In the genomic region with DNA sequence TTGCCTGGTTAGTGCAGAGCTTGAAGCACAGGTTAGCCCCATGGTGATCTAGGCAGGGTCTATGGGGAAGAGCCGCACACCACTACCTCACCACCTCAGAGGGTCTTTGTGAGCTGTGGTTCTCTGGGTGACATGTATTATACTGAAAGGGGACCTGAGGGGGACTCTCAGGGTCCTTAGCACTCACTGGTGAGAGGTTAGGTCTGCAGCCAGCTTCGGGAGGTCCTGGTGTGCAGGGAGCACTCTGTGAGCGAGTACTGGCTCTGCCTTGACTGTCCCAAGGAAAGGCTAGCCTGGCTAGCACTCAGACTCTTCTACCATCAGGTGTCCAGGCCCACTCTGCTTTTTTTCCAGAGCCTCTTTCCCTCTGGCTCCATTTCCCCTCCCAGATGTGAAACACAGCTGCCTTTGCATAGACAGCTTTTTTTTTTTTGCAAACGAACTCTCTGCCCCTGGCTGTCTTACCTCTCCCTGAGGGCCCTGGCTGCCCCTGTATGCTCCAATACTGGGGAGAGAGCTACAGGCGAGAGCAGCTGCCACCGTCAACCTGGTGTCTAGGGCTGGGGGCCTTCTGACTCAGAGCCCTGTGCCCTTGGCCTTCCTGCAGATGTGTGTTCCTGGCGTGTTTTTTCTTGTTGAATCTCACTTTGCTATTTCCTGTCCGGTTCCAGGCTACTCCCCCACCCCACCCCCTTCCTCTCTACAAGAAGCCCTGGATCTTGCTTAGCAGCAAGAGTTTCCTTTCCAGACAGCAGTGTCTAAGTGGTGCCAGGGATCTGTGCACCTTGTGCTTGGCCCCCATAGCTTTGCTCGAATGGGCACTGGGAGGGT, we compare ENCODE assay signal across 8 mouse cellular contexts. TPM values are rescaled to one million over a fixed set of nuclear protein-coding genes. Genes with fewer than 3 reads are reported as not detected.
A peak's percentile ranks its signal among the peaks of the same experiment; 100 is the strongest.
DNase-seq lines count a peak whose midpoint lies in the region; ATAC-seq and TF ChIP-seq lines count a peak whose summit lies in the region.

No protein-coding gene starts in this region.

- no peak overlapping the region for H3K9ac ChIP-seq in lung, postnatal 0 days (replicated peaks; ENCODE audit: low read depth)
- no peak overlapping the region for H3K9ac ChIP-seq in forebrain, embryonic 15.5 days (replicated peaks)
- H3K9ac ChIP-seq in hindbrain, embryonic 15.5 days, result no peak overlapping the region
- H3K9ac ChIP-seq in liver, embryonic 11.5 days (ENCODE audit: low read depth, low read length), result no peak overlapping the region; the same call in 1 of the 2 replicates

- H3K27me3 ChIP-seq in lung, postnatal 0 days (replicated peaks; ENCODE audit: insufficient read depth, low read length), result no peaks in the 10 kb centered on the region
- H3K27me3 ChIP-seq in forebrain, embryonic 15.5 days, result no peaks in the 10 kb centered on the region
- H3K27me3 ChIP-seq in hindbrain, embryonic 15.5 days, result no peaks in the 10 kb centered on the region
- H3K27me3 ChIP-seq in liver, embryonic 11.5 days (replicated peaks; ENCODE audit: control insufficient read depth, insufficient read depth, low read length), result no peaks in the 10 kb centered on the region

- H3K27ac ChIP-seq in lung, postnatal 0 days (ENCODE audit: low read length), result peak overlapping the region; percentile 32; the same call in 1 of the 2 replicates
- peak overlapping the region; percentile 27; the same call in 1 of the 2 replicates for H3K27ac ChIP-seq in forebrain, embryonic 15.5 days (replicated peaks)
- peak overlapping the region; percentile 51 for H3K27ac ChIP-seq in hindbrain, embryonic 15.5 days (replicated peaks)
- H3K27ac ChIP-seq in liver, embryonic 11.5 days (ENCODE audit: low read depth, low read length), result peak overlapping the region; percentile 56

- peak; percentile 24; the same call in 1 of the 2 replicates for ATAC-seq in lung, postnatal 0 days
- ATAC-seq in forebrain, embryonic 15.5 days (replicated peaks), result no peak
- ATAC-seq in hindbrain, embryonic 15.5 days (ENCODE audit: low FRiP score, low read depth), result no peak
- ATAC-seq in liver, embryonic 11.5 days (replicated peaks; ENCODE audit: low FRiP score), result no peak

- H3K4me3 ChIP-seq in lung, postnatal 0 days (ENCODE audit: low read depth, low read length), result no peak overlapping the region
- no peak overlapping the region for H3K4me3 ChIP-seq in lung, adult 2 months (replicated peaks; ENCODE audit: extremely low read depth, low read depth, low read length)
- no peak overlapping the region for H3K4me3 ChIP-seq in forebrain, embryonic 15.5 days
- no peak overlapping the region for H3K4me3 ChIP-seq in hindbrain, embryonic 15.5 days
- no peak overlapping the region for H3K4me3 ChIP-seq in liver, embryonic 11.5 days (ENCODE audit: low read depth, low read length)

- H3K9me3 ChIP-seq in lung, postnatal 0 days (ENCODE audit: low read length), result no peaks in the 10 kb centered on the region
- no peaks in the 10 kb centered on the region for H3K9me3 ChIP-seq in forebrain, embryonic 15.5 days
- no peaks in the 10 kb centered on the region for H3K9me3 ChIP-seq in hindbrain, embryonic 15.5 days
- no peaks in the 10 kb centered on the region for H3K9me3 ChIP-seq in liver, embryonic 11.5 days (ENCODE audit: control insufficient read depth, low read length)

- no peak for TF ChIP-seq CTCF in lung, postnatal 0 days (IDR thresholded peaks at IDR 0.05)
- no peak for TF ChIP-seq CTCF in lung, adult 2 months (IDR thresholded peaks at IDR 0.05; ENCODE audit: insufficient read depth, low read length)

- 0 out of 2 replicates have a peak, but pooled peaks have one; percentile 14 for TF ChIP-seq EP300 in lung, postnatal 0 days (IDR thresholded peaks at IDR 0.05)

- H3K36me3 ChIP-seq in lung, postnatal 0 days (ENCODE audit: insufficient read depth, low read length), result peaks cover 8% of the 10 kb centered on the region; the same call in 1 of the 2 replicates
- no peaks in the 10 kb centered on the region for H3K36me3 ChIP-seq in forebrain, embryonic 15.5 days
- H3K36me3 ChIP-seq in hindbrain, embryonic 15.5 days, result no peaks in the 10 kb centered on the region
- H3K36me3 ChIP-seq in liver, embryonic 11.5 days (ENCODE audit: control insufficient read depth, insufficient read depth, low read length), result peaks cover 7% of the 10 kb centered on the region; the same call in 1 of the 2 replicates

- DNase-seq in lung, postnatal 0 days (ENCODE audit: low spot score), result no peak
- DNase-seq in lung, adult 2 months, result no peak
- no peak for DNase-seq in liver, embryonic 11.5 days (ENCODE audit: low spot score)
- DNase-seq in thymus, postnatal 36 days, result no peak
- no peak for DNase-seq in left cerebral cortex, adult 11 months (ENCODE audit: low spot score)
- no peak for DNase-seq in ovary, postnatal 10 days (ENCODE audit: low spot score)

- TF ChIP-seq POLR2A in lung, adult 2 months (IDR thresholded peaks at IDR 0.05; ENCODE audit: borderline replicate concordance, extremely low read depth, low read depth, low read length), result no peak

- 30% methylated on average over 9 of the region's 9 CpGs for WGBS in lung, postnatal 0 days
- WGBS in lung, adult 2 months, result 38% methylated on average over 9 of the region's 9 CpGs
- 72% methylated on average over 9 of the region's 9 CpGs for WGBS in forebrain, embryonic 15.5 days
- WGBS in hindbrain, embryonic 15.5 days, result 67% methylated on average over 9 of the region's 9 CpGs
- WGBS in liver, embryonic 11.5 days, result 53% methylated on average over 9 of the region's 9 CpGs

- H3K4me2 ChIP-seq in lung, postnatal 0 days (replicated peaks; ENCODE audit: low read depth, low read length), result no peak overlapping the region
- H3K4me2 ChIP-seq in forebrain, embryonic 15.5 days (replicated peaks), result no peak overlapping the region
- H3K4me2 ChIP-seq in hindbrain, embryonic 15.5 days, result no peak overlapping the region
- no peak overlapping the region for H3K4me2 ChIP-seq in liver, embryonic 11.5 days

- peaks cover 33% of the 10 kb centered on the region; the same call in 1 of the 2 replicates for H3K4me1 ChIP-seq in lung, postnatal 0 days (ENCODE audit: insufficient read depth, low read depth, low read length)
- peaks cover 13% of the 10 kb centered on the region for H3K4me1 ChIP-seq in lung, adult 2 months (ENCODE audit: control insufficient read depth, insufficient read depth, low read length)
- peaks cover 14% of the 10 kb centered on the region for H3K4me1 ChIP-seq in forebrain, embryonic 15.5 days
- H3K4me1 ChIP-seq in hindbrain, embryonic 15.5 days (replicated peaks), result peaks cover 15% of the 10 kb centered on the region; the same call in 1 of the 2 replicates
- H3K4me1 ChIP-seq in liver, embryonic 11.5 days (replicated peaks; ENCODE audit: control insufficient read depth, insufficient read depth, low read length), result peaks cover 28% of the 10 kb centered on the region

RNA-seq across cellular contexts. Expression of gene Hspg2, which starts 29.5 kb away (rescaled TPM):
- 20.2 and 25.3 TPM in 2 replicates for polyA plus RNA-seq in lung, postnatal 0 days (2015; fragmentation: Nextera tagmentation; extraction: Ambion mirVana)
- polyA plus RNA-seq in lung, adult 2 months (2012; rRNA removed), result 67.8 and 76.2 TPM in 2 replicates
- polyA plus RNA-seq in forebrain, embryonic 15.5 days (2015; fragmentation: Nextera tagmentation; extraction: Ambion mirVana), result 3.7 and 4.2 TPM in 2 replicates
- polyA plus RNA-seq in hindbrain, embryonic 15.5 days (2015; fragmentation: Nextera tagmentation; extraction: Ambion mirVana), result 6.0 and 6.9 TPM in 2 replicates
- polyA plus RNA-seq in liver, embryonic 11.5 days (2014; fragmentation: Nextera tagmentation; extraction: Ambion mirVana), result 19.9 and 20.8 TPM in 2 replicates

RNA-seq across cellular contexts. Expression of gene 1700013G24Rik, which starts 45.0 kb away (rescaled TPM):
- not detected in 2 replicates for polyA plus RNA-seq in lung, postnatal 0 days (2015; fragmentation: Nextera tagmentation; extraction: Ambion mirVana)
- polyA plus RNA-seq in lung, adult 2 months (2012; rRNA removed), result 0.15 TPM in 1 of 2 replicates, not detected in the other
- not detected in 2 replicates for polyA plus RNA-seq in forebrain, embryonic 15.5 days (2015; fragmentation: Nextera tagmentation; extraction: Ambion mirVana)
- polyA plus RNA-seq in hindbrain, embryonic 15.5 days (2015; fragmentation: Nextera tagmentation; extraction: Ambion mirVana), result not detected in 2 replicates
- polyA plus RNA-seq in liver, embryonic 11.5 days (2014; fragmentation: Nextera tagmentation; extraction: Ambion mirVana), result not detected in 2 replicates
